Mouse (Mus musculus) gonadal fat pad, adult 2 months (tissue): ENCODE measurements around the gene Pcsk2. TPM values are rescaled to one million over a fixed set of nuclear protein-coding genes. Genes with fewer than 3 reads are reported as not detected.

Experiments used
- DNase-seq: peaks from one replicate; pipeline ENCODE4 v3.0.0-alpha.2; 2012; ENCODE audit warnings: low read depth
- polyA plus RNA-seq: library from polyadenylated mRNA; depleted of rRNA; stranded (reverse); fragments of >200 nt; gene quantifications from 2 replicates; pipeline ENCODE4 v1.2.3, GENCODE M21; 2012

Pcsk2 gene
- polyA plus RNA-seq, 1 experiment: 0.45 TPM

- no peak for DNase-seq
Observed at GRCm38 (mm10) chr2:143837291-143837701, 291.3 kb downstream of the Pcsk2 start.

GRCm38 (mm10) chr2:143838698-143839097 is 292.7 kb downstream of the Pcsk2 start:
- no peak for DNase-seq

- no peak for DNase-seq
Observed at GRCm38 (mm10) chr2:143839458-143839857, 293.5 kb downstream of the Pcsk2 start.

GRCm38 (mm10) chr2:143840895-143841294 is 294.9 kb downstream of the Pcsk2 start:
- no peak for DNase-seq

GRCm38 (mm10) chr2:143841536-143841935 is 295.6 kb downstream of the Pcsk2 start:
- DNase-seq: no peak

- no peak for DNase-seq
Observed at GRCm38 (mm10) chr2:143844779-143845178, 298.8 kb downstream of the Pcsk2 start.

GRCm38 (mm10) chr2:143846799-143847198 is 300.8 kb downstream of the Pcsk2 start:
- no peak for DNase-seq

GRCm38 (mm10) chr2:143847291-143847690 is 301.3 kb downstream of the Pcsk2 start:
- DNase-seq: no peak

- DNase-seq: no peak
Observed at GRCm38 (mm10) chr2:143851354-143852221, 305.6 kb downstream of the Pcsk2 start.

GRCm38 (mm10) chr2:143852295-143853275 is 306.6 kb downstream of the Pcsk2 start:
- DNase-seq: no peak

GRCm38 (mm10) chr2:143853447-143853846 is 307.5 kb downstream of the Pcsk2 start:
- no peak for DNase-seq

- no peak for DNase-seq
Observed at GRCm38 (mm10) chr2:143859166-143859565, 313.2 kb downstream of the Pcsk2 start.

- DNase-seq: no peak
Observed at GRCm38 (mm10) chr2:143862484-143863231, 316.7 kb downstream of the Pcsk2 start, which contains the start of gene Bfsp1. TSS of gene Bfsp1 (minus strand) at chr2:143863173.

- DNase-seq: no peak
Observed at GRCm38 (mm10) chr2:143864600-143864999, 318.6 kb downstream of the Pcsk2 start.
